Mouse (Mus musculus) MN1 (cell line): Measurements from ENCODE around the gene Rasgef1b.

Experiments
- DNase-seq: peaks from one replicate; pipeline ENCODE4 v3.0.0-alpha.2; 2016; ENCODE audit warnings: low spot score

Gene Rasgef1b

DNA sequence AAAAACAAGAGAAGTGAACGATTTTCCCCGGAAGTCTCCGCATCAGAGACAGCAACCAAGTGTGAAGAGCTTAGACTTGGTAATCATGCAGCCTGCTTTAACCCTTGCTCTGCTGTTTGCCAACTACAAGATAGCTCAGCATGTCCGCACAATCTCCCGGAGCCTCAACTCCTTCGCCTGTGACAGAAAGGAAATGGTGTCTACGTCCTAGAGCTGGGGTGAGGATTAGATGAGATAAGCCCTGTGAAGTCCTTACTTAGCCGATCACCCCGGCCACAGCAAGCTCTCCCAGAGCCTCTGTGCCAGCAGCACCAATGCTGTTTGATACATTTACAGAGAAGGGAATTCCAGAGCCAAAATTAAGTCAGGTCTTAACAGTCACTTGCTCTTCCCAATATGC, 235.0 kb downstream of the Rasgef1b start:
- DNase-seq = no peak

DNA sequence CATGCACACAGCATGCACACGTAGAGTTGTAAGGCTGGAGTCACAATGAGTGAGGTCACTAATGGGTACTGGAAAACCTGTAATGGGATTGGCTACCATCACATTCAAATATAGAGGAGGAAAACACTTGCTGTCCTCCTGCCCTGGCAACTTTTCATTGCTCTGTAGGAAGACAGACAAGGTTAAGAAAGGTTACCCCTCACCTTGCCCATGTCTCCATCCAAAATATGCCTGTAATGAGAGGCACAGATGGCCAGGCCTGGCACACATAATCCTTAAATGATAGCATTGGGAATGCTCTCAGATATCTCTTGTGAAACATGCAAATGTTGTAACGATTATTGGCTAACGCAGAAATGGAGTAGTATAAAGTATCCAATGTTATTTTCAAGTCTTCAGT, 235.8 kb downstream of the Rasgef1b start:
- DNase-seq = no peak

DNA sequence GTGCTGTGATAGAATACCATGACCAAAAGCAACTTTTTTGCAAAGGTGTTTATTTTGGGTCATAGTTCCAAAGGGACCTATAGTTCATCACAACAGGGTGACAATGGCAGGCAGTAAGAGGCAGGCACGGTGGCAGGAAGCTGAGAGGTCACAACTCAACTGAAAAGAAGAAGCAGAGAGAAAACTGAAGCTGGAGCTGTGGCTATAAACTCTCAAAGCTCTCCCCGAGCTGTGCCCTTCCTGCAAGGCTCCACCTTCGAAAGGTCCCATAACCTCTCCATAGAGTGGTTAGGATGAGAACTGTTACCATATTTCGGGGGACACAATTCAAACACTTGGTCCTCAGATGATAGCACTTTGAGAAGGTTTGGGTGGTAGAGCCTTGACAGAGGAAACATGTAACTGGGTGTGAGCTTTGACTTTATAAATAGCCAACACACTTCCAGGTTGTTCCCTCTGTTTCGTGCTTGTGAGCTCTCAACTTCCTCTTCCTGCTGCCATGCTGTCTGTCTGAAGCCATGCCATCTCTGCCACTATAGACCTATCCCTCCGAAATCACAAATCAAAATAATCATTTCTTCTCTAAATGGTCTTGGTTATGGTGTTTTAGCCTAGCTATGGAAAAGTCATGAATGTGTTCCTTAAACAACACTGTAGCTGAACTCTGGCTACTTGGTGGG, 240.2 kb downstream of the Rasgef1b start:
- no peak for DNase-seq

DNA sequence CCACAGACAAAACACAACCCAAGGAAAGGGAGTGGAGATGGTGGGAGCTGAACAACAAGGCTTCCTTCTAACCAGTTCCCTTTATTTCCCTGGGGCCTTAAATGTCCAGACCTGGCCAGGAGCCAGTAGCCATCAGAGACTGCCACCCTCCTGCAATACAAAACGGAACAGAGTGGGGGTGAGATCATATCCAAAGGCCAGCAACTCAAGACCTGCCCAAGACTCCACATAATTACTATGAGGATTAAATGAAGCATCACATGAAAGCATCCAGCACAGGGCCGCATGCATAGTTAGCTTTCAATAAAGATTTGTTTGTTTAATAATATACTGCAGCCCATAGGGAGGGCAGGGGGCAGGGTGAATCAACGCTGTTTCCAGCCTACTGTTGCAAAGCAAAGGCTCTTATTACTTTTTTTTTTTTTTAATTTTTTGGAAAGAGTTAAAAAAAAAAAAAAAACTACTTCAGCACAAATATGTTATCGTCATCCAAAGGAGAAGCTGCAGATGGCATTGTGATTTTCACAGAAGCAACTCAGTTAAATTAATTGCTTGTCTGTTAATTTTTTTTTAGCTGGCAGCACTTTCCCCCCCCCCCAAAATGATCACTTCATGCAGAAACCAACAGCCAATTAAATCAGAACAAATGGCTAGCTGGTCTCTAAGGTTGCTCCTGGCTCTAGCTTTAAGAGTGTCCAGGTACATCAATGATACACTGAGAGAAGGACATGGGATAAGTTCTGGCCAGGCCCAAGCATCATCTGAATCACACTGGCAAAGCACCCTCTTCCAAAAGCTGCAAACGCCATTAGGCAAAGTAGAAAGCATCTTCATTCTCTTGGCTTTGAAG, 241.6 kb downstream of the Rasgef1b start:
- no peak for DNase-seq

DNA sequence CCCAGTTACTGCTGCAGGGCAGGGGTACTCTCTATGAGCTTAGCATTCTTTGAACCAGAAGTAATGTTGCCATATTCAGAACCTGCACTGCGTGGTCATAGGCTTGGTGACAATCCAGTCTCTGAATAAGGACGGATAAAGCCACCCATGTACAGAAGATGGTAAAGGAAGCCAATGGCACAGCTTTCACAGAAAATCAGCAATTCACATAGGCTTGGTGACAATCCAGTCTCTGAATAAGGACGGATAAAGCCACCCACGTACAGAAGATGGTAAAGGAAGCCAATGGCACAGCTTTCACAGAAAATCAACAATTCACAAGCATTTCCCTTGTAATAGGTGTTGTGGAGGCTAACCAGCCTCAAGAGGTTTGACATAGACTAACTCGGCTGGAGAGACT, 245.7 kb downstream of the Rasgef1b start:
- no peak for DNase-seq

DNA sequence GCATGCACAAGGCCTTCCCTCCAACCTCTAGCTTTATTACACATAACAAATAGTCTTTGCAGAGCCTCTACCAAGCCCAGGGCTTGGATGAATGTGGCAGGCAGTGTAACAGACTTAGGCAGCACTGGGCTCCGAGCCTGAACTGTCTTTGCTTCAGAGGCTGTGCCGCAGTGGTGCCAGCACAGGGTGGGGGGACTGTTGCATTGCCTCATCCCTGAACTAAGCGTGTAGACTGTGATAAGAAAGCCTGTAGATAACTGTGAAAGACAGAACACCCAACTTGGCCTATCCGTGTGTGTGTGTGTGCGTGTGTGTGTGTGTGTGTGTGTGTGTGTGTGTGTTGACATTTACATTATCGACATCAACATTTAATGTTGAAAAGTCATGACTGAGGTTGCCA, 246.3 kb downstream of the Rasgef1b start:
- DNase-seq = no peak

DNA sequence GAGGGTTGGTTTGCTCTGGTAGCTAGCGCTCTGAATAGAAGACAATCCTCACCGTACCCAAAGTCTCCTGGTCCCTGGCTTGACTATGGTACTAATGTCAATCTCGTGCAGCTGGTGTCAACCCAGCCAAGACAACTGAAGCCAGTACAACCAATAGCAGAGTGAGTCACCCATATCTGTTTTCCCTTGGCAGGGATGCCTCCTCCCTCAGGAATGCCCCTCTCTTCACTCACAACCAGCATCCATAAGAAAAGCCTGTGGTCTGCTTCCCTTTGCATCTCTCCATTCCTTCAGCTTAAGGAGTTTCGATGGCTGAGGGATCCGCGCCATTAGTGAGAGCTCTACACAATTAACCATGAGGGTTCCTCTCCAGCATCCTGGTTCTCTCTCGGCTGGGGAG, 246.8 kb downstream of the Rasgef1b start:
- no peak for DNase-seq

DNA sequence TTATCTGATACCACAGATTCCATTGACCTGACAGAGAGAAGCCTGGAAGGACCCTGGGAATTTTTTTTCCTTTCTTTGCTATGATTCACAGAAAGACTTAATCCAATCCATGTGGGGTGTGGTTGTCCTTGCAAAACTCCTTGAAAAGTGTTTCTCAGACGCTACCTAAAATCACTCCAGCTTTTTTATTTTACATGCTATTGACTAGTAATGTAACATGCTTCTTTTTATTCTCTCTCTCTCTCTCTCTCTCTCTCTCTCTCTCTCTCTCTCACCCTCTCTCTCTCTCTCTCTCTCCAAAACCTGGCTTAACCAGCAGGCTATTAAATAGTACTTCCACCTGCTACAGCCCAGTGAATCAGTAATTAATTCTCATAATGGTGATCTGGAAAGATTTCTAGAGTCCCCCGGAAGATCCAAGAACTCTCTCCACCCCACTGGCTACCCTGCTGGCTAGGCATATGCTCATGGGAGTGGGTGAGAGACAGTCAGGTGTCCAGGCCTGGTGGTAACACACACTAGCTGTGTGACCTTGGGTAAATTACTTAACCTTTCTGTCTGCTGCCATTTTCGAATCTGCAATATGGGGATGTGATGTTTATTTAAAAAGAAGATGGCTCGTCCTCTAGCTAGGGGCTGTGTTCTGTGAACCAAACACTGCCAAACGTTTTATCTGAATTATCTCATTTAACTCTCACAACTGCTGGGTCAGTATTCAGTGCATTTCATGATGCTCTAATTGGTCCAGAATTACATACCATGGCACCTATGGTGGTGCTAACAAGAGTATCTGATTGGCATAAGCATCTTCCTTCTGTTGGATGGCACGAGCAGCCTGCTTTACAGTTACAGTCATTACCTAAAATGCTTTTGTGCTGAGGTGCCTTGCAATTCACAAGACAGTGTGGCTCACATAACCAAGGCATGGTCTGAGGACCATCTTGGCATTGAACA, 248.5 kb downstream of the Rasgef1b start:
- no peak for DNase-seq

DNA sequence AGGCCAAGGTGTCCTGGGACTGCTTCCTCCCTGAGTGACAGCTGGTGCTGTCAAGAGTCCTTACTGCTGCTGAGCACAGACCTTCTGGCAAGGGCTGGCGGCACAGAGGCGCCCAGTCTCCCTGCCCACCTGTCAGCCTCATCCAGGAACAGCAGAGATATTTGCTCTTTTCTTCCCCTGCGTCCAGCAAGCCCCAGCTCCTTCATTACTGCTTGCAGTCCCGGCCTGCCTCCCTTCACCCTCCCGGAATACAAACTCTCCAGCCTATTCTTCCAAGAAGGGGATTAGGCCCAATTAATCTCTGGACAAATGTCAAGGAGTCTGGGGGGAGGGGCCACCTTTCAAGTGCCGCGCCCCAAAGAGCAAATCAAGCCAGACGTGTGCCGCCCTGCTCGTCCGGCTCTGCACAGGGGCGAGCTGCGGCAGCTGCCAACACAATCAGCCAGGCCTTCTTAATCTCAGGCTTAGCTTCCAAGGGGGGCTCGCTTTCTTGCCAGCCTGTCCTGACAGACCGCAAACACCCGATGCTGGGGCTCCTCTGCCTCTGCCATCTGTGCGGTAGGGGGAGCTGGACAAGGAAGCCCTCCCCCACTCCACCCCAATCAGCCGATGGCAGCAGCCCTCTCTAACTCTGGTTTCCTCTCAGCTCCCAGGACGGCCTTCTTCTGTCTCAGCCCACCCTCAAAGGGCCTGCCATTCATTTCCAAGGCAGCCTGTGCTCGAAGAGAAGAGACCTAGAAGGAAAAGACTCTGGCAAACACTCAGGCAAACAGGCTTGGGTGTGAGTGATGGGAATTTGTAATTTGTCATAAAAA, 249.4 kb downstream of the Rasgef1b start:
- DNase-seq = no peak

DNA sequence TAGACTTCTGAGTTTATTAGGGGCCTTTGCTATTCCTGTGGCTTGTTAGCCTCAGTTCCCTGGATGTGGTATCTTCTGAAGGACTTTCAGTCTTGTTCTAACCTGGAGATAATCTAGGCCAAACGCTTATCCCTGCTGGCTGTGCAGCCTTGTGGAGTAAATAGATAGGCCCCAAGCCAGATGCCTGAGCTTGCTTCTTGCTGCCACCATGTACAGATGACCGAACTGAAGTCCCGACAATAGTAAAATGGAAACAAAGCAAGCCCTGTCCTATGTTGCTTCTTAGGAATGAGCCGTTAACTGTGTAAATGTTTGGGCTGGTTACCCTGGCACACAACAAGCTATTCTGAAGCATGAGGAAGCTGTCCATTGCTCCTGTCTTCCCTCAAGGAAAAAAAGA, 250.1 kb downstream of the Rasgef1b start:
- DNase-seq = no peak

DNA sequence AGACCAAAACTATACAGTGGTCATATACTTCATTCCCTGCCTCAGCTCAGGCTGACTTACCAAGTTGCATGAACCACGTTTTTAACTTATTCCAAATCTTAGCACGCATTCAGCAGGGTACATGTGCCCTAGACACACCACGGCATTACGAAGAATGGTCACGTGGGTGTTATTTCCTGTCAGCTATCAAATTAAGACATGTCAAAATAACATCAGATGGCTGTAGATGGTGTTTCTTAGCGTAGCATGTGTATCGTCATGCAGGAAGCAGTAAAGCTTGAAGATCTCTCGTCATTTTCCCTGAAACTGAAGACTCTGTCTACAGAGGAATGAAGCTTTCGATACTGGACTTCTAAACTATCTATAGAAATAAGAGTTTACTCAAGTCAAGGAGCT, 251.4 kb downstream of the Rasgef1b start:
- DNase-seq = no peak

DNA sequence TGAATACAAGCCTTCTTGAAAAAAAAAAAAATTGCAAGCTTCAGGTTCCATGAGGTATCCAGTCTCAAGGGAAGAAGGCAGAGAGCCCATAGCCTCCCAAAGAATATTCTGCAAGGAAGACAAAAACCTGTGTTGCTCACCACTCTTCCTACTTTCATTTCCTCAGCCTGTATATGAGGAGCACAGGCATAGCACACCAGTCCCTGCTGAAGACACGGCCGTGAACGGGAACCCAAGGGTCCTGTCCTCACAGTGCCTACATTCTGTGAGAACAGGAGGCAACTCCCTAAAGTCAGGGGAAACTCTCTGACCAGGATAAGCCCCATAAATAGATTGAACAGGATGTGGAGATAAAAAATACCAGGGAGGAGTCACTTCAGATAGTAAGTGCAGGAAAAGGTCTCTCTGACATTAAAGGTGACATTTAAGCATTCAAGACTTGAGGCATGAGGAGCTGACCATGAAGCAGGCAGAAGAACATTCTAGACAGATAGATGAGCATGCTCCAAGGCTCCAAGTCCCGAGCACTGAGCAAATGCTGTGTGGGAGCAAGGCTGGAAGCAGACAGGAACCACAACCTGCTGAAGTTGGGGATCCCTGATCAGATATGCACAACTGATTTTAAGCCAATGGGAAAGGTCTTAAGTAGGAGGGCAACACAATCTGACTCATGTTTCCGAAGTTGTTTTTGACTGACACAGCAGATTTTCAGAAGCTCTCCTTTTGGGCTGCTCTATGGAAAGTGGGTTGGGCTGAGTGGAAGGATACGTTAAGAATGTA, 252.0 kb downstream of the Rasgef1b start:
- DNase-seq = no peak

DNA sequence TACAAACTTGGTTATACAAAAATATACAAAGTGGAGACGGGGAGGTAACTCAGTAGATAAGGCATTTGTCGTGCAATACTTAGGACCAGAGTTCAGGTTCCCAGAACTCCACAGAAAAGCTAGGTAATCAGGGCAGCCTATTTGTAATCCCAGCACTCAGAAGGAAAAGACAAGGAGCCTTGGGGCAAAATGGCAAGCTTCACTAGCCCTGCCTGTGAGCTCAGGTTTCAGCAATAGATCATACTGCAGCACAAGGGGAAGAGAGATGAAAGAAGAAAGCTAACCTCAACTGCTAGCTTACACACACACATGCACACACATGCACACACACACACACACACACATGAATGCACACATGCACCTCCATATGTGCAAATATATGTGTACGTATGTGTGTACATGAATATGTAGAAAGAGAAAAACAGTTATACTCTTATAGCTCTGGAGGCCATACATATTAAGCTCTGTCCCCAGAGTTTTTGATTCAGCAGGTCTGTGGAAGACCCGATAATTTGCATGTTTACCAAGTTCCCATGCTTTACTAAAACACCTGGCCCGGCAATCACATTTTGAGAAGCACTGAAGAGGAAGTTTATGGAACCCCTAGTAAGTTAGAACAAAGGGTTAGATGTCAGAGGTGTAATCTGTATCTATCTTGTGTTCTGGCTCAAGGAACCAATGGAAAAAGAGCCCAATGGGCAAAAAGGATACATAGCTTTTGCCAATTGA, 256.1 kb downstream of the Rasgef1b start:
- no peak for DNase-seq

DNA sequence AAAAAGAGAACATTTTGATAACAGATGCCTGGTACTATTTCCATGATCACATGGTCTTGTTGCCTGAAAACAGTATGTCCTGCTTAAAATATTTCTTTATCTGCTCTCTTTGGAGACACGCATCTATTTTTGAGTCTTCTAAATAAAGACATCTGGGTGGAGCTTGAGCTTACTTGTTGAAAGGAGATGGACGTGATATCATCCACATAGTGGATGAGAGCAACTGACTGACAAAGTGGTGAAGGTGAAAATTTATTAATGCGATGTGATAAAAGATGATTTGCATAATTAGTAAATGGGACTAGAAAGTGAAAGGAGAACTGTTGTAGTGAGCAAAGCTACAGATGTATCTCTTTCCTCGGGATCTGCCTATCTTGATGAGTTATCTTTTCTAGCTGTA, 257.1 kb downstream of the Rasgef1b start:
- DNase-seq = no peak

DNA sequence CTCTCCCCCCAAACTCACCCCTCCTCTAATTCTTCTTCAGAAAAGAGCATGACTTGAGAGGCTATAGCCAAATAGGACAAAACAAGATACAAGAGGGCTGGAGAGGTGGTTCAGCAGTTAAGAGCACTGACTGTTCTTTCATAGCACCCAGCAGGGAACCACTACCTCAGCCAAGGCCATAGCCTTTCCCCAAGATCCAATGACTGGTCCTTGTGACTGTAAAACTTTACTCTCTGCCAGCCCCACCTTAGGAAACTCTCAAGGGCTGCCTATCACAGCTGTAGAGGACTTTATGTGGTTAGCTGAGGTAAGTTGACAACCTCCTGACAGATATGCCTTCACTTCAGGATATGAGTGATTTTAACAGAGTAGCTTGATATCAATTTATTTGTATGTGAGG, 258.3 kb downstream of the Rasgef1b start:
- no peak for DNase-seq

DNA sequence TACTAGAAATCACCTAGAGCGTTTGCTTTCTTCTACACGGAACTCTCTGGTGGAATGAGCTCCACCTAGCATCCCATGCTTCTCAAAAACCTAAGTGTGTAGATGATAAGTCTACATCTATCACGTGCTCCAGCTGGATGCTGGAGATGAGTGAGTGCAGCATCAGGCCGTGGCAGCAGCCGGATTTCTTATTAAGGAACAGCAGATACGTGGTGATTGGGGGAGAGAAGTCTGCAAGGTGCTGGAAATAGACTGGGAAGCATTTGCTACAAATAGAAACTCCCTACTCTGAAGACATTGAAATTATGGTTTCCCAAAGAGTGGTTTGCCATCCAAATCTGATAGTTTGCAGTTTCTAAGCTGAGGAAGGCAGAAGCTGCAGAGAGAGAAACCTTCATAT, 269.9 kb downstream of the Rasgef1b start:
- DNase-seq = no peak

DNA sequence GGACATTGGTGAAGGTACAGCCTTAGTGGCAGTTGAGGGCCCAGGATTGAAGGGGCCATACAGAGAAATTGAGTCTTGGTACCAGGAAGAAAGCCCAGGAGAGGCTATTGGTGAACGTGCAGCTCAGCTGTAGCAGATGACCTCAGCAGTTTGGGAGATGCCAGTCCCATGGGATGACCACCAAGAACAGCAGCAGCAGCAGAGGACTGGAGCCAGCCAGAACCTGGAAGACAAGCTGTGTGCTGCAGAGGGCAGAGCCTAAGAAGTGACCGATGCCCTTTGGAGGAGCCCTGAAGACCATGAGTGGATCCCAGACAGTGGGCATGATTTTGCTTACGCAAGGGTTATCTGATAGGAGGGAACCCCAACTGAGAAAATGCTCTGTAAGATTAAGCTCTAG, 271.6 kb downstream of the Rasgef1b start:
- DNase-seq = no peak

DNA sequence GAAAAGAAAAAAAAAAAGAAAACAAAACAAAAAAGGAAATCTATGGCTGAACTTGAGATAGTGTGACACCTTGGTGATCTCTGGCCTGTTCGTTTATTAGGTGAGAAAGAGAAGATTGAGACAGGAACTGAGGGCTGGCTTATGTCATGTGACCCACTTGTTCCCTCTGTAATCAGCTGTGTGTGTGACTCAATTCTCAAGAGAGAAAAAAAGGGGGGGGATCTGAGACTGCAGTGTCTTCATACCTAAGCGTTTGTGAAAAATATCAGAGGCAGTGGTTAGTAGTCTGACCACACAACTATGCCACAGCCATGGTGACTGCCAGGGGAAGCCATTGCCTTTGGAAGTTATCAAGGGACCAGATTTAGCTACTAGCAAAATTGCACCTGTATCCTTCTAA, 276.9 kb downstream of the Rasgef1b start:
- DNase-seq = no peak

DNA sequence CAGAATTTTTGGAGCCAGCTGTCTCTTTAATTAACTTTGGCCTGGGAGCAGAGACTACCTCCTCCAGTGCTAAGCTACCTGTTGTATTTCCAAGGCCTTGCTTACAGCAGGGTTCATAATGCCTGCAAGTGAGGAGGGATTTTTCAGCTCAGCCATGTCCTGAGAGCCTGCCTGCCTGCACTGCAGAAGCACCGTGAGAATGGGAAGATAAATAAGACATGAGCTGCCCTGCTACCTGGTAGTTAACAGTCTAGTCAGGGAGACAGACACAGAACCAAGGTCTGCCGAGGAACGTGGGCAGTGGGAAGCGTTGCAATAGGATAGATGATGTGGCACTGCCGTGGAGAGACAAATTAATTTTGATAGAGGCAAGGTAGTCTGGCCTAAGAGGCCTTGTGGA, 277.4 kb downstream of the Rasgef1b start:
- no peak for DNase-seq

DNA sequence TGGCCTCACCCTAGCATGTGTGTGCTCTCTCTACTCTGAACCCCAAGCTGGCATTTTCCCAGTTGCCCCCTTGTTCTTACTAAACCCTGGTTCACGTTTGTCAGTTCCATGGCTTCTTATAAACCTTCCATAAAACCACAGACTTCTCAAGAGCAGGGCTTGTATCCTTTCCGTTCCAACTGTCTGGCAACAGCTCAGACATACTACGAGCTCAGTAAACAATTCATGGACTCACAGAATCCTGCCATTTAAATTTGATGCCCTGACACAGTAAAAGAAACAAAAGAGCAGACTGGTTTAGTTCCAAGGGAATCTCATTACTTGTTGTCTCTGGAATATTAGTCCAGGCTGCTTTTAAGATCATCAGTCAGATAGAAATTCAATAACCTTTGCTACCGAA, 277.9 kb downstream of the Rasgef1b start:
- DNase-seq = no peak
